Mouse (Mus musculus): ENCODE measurements around the gene Camk1d. TPM values are rescaled to one million over a fixed set of nuclear protein-coding genes. Genes with fewer than 3 reads are reported as not detected.

Gene Camk1d
- polyA plus RNA-seq, 1 experiment = 1.6 TPM

- TF ChIP-seq USF1 (IDR thresholded peaks at IDR 0.05; ENCODE audit: low read depth) (no peak), MAX (IDR thresholded peaks at IDR 0.05) (no peak), MYOG (IDR thresholded peaks at IDR 0.05; ENCODE audit: control insufficient read depth, extremely low read depth, insufficient read length) (no peak), CEBPB (IDR thresholded peaks at IDR 0.05; ENCODE audit: low read depth) (no peak), CTCF (IDR thresholded peaks at IDR 0.05; ENCODE audit: control insufficient read depth, insufficient read depth, insufficient read length) (no peak), FOSL1 (IDR thresholded peaks at IDR 0.05; ENCODE audit: insufficient read depth, low read length, poor library complexity, severe bottlenecking) (no peak), MYOD1 (IDR thresholded peaks at IDR 0.05; ENCODE audit: control insufficient read depth, insufficient read length, low read depth) (no peak)
- no peaks in the 10 kb centered on the region for H3K79me2 ChIP-seq (ENCODE audit: control insufficient read depth, insufficient read depth)
- H3K27me3 ChIP-seq (ENCODE audit: control insufficient read depth, insufficient read depth, insufficient read length) = no peaks in the 10 kb centered on the region
- H3K36me3 ChIP-seq (ENCODE audit: control insufficient read depth, insufficient read depth) = no peaks in the 10 kb centered on the region
- H3K4me3 ChIP-seq (ENCODE audit: insufficient read depth, poor library complexity, severe bottlenecking) = no peak overlapping the region
- no peak overlapping the region for H3ac ChIP-seq (ENCODE audit: control insufficient read depth, insufficient read length, low read depth)
- no peaks in the 10 kb centered on the region for H3K79me3 ChIP-seq (ENCODE audit: low read depth)
Observed at GRCm38 (mm10) chr2:5533868-5534267, 180.4 kb downstream of the Camk1d start.

DNA sequence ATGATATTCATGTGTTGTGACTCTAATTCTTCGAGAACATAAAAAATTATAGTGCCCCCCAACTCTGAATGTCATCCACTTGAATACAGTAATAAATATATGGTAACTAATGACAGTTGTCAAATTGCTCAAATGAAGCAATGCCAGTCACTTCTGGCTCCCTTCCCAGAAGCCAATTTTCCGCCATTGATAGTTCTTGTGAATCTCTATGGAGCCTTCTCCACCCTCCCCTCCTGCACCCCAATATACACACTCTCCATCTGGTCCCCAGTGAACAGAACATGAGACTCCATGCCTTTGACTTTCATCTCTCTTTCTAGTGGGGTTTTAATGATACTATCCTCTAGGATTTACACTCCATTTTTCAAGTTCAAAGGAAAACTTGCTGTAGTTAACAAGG, 184.3 kb downstream of the Camk1d start:
- H3K79me3 ChIP-seq (ENCODE audit: low read depth) = no peaks in the 10 kb centered on the region
- no peaks in the 10 kb centered on the region for H3K79me2 ChIP-seq (ENCODE audit: control insufficient read depth, insufficient read depth)
- H3K36me3 ChIP-seq (ENCODE audit: control insufficient read depth, insufficient read depth) = no peaks in the 10 kb centered on the region
- no peak overlapping the region for H3ac ChIP-seq (ENCODE audit: control insufficient read depth, insufficient read length, low read depth)
- TF ChIP-seq MYOG (IDR thresholded peaks at IDR 0.05; ENCODE audit: control insufficient read depth, extremely low read depth, insufficient read length) = no peak
- no peak for TF ChIP-seq CTCF (IDR thresholded peaks at IDR 0.05; ENCODE audit: control insufficient read depth, insufficient read depth, insufficient read length)
- TF ChIP-seq CEBPB (IDR thresholded peaks at IDR 0.05; ENCODE audit: low read depth) = no peak
- TF ChIP-seq MYOD1 (IDR thresholded peaks at IDR 0.05; ENCODE audit: control insufficient read depth, insufficient read length, low read depth) = no peak
- TF ChIP-seq USF1 (IDR thresholded peaks at IDR 0.05; ENCODE audit: low read depth) = no peak
- no peak for TF ChIP-seq MAX (IDR thresholded peaks at IDR 0.05)
- TF ChIP-seq FOSL1 (IDR thresholded peaks at IDR 0.05; ENCODE audit: insufficient read depth, low read length, poor library complexity, severe bottlenecking) = no peak
- H3K4me3 ChIP-seq (ENCODE audit: insufficient read depth, poor library complexity, severe bottlenecking) = no peak overlapping the region
- H3K27me3 ChIP-seq (ENCODE audit: control insufficient read depth, insufficient read depth, insufficient read length) = no peaks in the 10 kb centered on the region

DNA sequence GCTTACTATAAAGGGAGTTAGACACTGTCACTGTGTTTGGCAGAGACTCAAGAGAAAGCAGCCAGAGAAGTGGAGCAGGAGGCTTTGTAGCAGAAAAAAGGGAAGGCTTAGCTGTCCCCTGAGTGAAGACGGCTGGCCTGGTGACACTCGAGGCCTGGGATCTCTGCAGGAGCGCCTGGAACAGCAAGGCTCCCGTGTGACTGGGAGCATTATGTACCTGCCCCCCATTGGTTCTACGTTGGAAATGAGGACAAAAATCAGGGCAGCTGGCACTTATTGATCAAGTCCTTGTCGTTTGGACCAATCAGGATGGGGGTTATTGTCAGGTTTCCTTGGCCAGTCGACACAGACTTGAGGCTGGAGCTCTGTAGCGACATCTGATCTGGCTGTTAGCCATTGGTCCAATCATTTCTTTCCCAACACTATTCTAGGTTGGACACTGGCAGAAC, 195.1 kb downstream of the Camk1d start:
- no peaks in the 10 kb centered on the region for H3K79me2 ChIP-seq (ENCODE audit: control insufficient read depth, insufficient read depth)
- H3ac ChIP-seq (ENCODE audit: control insufficient read depth, insufficient read length, low read depth) = no peak overlapping the region
- H3K36me3 ChIP-seq (ENCODE audit: control insufficient read depth, insufficient read depth) = no peaks in the 10 kb centered on the region
- H3K27me3 ChIP-seq (ENCODE audit: control insufficient read depth, insufficient read depth, insufficient read length) = no peaks in the 10 kb centered on the region
- no peak overlapping the region for H3K4me3 ChIP-seq (ENCODE audit: insufficient read depth, poor library complexity, severe bottlenecking)
- no peaks in the 10 kb centered on the region for H3K79me3 ChIP-seq (ENCODE audit: low read depth)
- TF ChIP-seq FOSL1 (IDR thresholded peaks at IDR 0.05; ENCODE audit: insufficient read depth, low read length, poor library complexity, severe bottlenecking) (no peak), MYOD1 (IDR thresholded peaks at IDR 0.05; ENCODE audit: control insufficient read depth, insufficient read length, low read depth) (no peak), CEBPB (IDR thresholded peaks at IDR 0.05; ENCODE audit: low read depth) (no peak), MAX (IDR thresholded peaks at IDR 0.05) (no peak), USF1 (IDR thresholded peaks at IDR 0.05; ENCODE audit: low read depth) (no peak), MYOG (IDR thresholded peaks at IDR 0.05; ENCODE audit: control insufficient read depth, extremely low read depth, insufficient read length) (no peak), CTCF (IDR thresholded peaks at IDR 0.05; ENCODE audit: control insufficient read depth, insufficient read depth, insufficient read length) (no peak)

- no peaks in the 10 kb centered on the region for H3K36me3 ChIP-seq (ENCODE audit: control insufficient read depth, insufficient read depth)
- TF ChIP-seq USF1 (IDR thresholded peaks at IDR 0.05; ENCODE audit: low read depth) (no peak), FOSL1 (IDR thresholded peaks at IDR 0.05; ENCODE audit: insufficient read depth, low read length, poor library complexity, severe bottlenecking) (no peak), MYOG (IDR thresholded peaks at IDR 0.05; ENCODE audit: control insufficient read depth, extremely low read depth, insufficient read length) (no peak), MYOD1 (IDR thresholded peaks at IDR 0.05; ENCODE audit: control insufficient read depth, insufficient read length, low read depth) (no peak), MAX (IDR thresholded peaks at IDR 0.05) (no peak), CTCF (IDR thresholded peaks at IDR 0.05; ENCODE audit: control insufficient read depth, insufficient read depth, insufficient read length) (no peak), CEBPB (IDR thresholded peaks at IDR 0.05; ENCODE audit: low read depth) (no peak)
Observed at GRCm38 (mm10) chr2:5515106-5515505, 199.2 kb downstream of the Camk1d start.

DNA sequence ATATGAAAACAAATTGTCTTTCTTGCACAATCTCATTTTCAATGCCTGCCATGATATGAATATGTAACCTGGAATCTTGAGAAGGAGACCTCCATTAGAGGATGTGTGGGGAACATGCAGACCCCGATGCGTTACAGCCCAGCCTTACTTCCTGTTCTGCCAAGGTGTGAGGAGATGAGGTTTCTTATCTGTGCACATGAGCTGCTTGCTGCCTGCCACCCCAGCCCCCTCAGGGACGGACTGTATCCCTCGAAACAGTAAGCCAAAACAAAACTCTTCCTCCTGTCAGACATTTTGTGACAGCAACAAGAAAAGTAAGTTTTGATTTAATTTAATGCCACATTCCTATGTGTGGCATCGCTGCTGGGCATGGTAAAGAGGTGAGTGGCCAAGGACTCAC, 200.2 kb downstream of the Camk1d start:
- TF ChIP-seq MYOD1 (IDR thresholded peaks at IDR 0.05; ENCODE audit: control insufficient read depth, insufficient read length, low read depth) (no peak), USF1 (IDR thresholded peaks at IDR 0.05; ENCODE audit: low read depth) (no peak), FOSL1 (IDR thresholded peaks at IDR 0.05; ENCODE audit: insufficient read depth, low read length, poor library complexity, severe bottlenecking) (no peak), CEBPB (IDR thresholded peaks at IDR 0.05; ENCODE audit: low read depth) (no peak), MAX (IDR thresholded peaks at IDR 0.05) (no peak), CTCF (IDR thresholded peaks at IDR 0.05; ENCODE audit: control insufficient read depth, insufficient read depth, insufficient read length) (no peak), MYOG (IDR thresholded peaks at IDR 0.05; ENCODE audit: control insufficient read depth, extremely low read depth, insufficient read length) (no peak)
- Histone ChIP-seq H3K36me3 (ENCODE audit: control insufficient read depth, insufficient read depth) (no peaks in the 10 kb centered on the region), H3K79me2 (ENCODE audit: control insufficient read depth, insufficient read depth) (no peaks in the 10 kb centered on the region), H3ac (ENCODE audit: control insufficient read depth, insufficient read length, low read depth) (no peak overlapping the region), H3K27me3 (ENCODE audit: control insufficient read depth, insufficient read depth, insufficient read length) (no peaks in the 10 kb centered on the region), H3K4me3 (ENCODE audit: insufficient read depth, poor library complexity, severe bottlenecking) (no peak overlapping the region), H3K79me3 (ENCODE audit: low read depth) (no peaks in the 10 kb centered on the region)

More at GRCm38 (mm10) chr2:5515106-5515505, 199.2 kb downstream of the Camk1d start:
- H3K27me3 ChIP-seq (ENCODE audit: control insufficient read depth, insufficient read depth, insufficient read length) = no peaks in the 10 kb centered on the region
- H3K79me3 ChIP-seq (ENCODE audit: low read depth) = no peaks in the 10 kb centered on the region
- H3K79me2 ChIP-seq (ENCODE audit: control insufficient read depth, insufficient read depth) = no peaks in the 10 kb centered on the region
- H3ac ChIP-seq (ENCODE audit: control insufficient read depth, insufficient read length, low read depth) = no peak overlapping the region
- no peak overlapping the region for H3K4me3 ChIP-seq (ENCODE audit: insufficient read depth, poor library complexity, severe bottlenecking)

GRCm38 (mm10) chr2:5513621-5514020, 200.7 kb downstream of the Camk1d start:
- H3K79me3 ChIP-seq (ENCODE audit: low read depth) = no peaks in the 10 kb centered on the region
- H3K79me2 ChIP-seq (ENCODE audit: control insufficient read depth, insufficient read depth) = no peaks in the 10 kb centered on the region
- H3K36me3 ChIP-seq (ENCODE audit: control insufficient read depth, insufficient read depth) = no peaks in the 10 kb centered on the region
- no peak for TF ChIP-seq MYOD1 (IDR thresholded peaks at IDR 0.05; ENCODE audit: control insufficient read depth, insufficient read length, low read depth)
- no peak for TF ChIP-seq CTCF (IDR thresholded peaks at IDR 0.05; ENCODE audit: control insufficient read depth, insufficient read depth, insufficient read length)
- no peak for TF ChIP-seq CEBPB (IDR thresholded peaks at IDR 0.05; ENCODE audit: low read depth)
- TF ChIP-seq USF1 (IDR thresholded peaks at IDR 0.05; ENCODE audit: low read depth) = no peak
- no peak for TF ChIP-seq MYOG (IDR thresholded peaks at IDR 0.05; ENCODE audit: control insufficient read depth, extremely low read depth, insufficient read length)
- no peak for TF ChIP-seq FOSL1 (IDR thresholded peaks at IDR 0.05; ENCODE audit: insufficient read depth, low read length, poor library complexity, severe bottlenecking)
- no peak for TF ChIP-seq MAX (IDR thresholded peaks at IDR 0.05)
- no peak overlapping the region for H3ac ChIP-seq (ENCODE audit: control insufficient read depth, insufficient read length, low read depth)
- no peak overlapping the region for H3K4me3 ChIP-seq (ENCODE audit: insufficient read depth, poor library complexity, severe bottlenecking)
- no peaks in the 10 kb centered on the region for H3K27me3 ChIP-seq (ENCODE audit: control insufficient read depth, insufficient read depth, insufficient read length)
